Mouse (Mus musculus) cerebellum, adult (tissue): ENCODE measurements around the gene Tns3.

Source experiments
- ATAC-seq: cut with Nextera tagmentation; 2 replicates; pipeline ENCODE4 v1.9.2; 2017; ENCODE audit warnings: mild to moderate bottlenecking, moderate library complexity, mixed read lengths; ENCODE audit not compliant: insufficient number of reproducible peaks, low FRiP score, low TSS enrichment

Tns3 gene

DNA sequence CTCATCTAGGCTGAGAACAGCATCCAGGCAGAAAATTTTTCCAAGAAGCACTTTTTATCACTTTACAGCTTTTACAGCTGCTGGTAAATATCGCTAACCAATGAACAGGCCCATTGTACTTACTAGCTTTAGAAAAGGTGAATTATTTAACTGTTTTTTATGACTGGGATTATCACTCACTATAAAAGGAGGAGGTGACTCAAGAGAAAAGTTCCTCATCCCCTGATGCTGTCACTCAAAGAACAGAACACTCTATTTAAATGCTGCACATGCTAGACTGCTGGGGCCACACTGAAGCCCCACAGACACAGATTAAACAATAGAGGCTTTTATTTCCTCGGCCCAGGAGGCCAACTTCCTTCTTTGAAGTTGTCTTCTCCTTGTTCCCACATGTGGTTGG is 80.0 kb downstream of the Tns3 start:
- ATAC-seq: no peak

DNA sequence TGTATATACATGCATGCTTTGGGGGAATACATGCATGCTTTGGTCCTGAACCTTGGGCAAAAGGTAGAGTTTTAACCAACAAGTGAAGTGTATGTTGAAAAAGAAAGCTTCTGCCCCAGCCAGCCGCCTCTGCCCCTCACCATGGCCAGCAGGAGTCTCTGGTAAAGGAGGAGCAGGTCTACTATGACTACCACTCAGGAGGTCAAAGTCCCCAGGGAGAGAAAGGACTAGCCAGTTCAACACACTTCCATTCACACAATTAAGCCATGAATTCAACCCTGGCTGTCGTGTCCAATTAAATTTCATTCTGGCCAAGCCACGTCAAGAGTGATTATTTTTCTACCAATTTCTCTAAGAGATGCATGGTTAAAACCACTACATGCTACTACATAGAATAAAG is 81.2 kb downstream of the Tns3 start:
- ATAC-seq: no peak

DNA sequence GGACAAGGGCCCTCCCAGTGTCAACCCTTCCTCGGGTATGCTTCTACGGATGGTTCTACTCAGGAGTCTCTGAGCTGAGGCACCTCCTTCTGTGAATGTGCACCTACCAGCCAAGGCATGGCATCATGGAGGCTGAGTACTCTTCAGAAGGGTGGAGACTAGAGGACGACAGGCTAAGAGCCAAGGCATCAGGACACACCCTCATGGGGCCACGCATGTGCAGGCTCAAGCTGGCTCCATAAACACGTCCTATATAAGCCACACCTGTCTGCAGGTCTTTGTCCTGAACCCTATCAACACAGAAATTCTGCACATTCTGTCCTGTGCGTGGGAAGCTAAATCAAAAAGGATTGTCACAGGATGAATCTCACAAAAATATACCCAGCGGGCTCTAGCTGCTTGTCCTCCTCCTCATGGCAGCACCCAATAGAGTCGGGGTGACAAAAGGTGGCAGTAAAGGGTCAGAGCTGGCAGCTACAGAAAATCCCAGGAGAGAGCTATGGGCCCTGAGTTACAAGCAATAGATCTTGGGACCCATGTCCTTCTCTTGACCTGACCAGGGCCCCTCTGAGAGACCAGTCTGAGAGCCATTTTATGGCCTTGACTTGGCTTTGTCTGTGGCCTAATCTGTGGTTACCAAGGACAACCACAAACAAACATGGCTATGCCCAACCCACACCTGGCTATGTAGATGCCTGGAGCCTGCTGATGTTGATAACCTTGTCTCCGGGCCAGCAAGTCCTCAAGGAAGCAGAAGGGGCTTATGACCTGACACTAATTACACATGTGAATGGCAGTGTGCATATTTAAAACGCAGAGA is 82.0 kb downstream of the Tns3 start:
- no peak for ATAC-seq

DNA sequence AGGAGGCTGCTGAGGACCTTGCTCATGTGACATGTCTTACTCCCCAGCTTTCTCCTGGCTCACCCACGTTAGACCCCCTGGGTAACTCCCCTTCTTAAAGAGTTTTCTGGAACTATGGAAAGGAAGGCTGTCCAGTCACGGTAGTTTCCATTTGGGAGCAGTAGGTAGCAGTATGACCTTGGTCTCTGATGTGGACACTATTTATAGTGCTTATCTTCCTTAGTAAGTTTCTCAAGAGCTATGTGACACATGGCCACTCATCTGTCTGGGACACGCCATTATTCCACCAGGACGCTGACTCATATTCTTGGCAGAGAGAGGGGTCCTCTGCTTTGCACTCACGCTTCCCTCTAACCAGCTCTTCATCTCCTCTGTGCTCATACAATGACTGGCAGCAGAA is 84.5 kb downstream of the Tns3 start:
- ATAC-seq: no peak

DNA sequence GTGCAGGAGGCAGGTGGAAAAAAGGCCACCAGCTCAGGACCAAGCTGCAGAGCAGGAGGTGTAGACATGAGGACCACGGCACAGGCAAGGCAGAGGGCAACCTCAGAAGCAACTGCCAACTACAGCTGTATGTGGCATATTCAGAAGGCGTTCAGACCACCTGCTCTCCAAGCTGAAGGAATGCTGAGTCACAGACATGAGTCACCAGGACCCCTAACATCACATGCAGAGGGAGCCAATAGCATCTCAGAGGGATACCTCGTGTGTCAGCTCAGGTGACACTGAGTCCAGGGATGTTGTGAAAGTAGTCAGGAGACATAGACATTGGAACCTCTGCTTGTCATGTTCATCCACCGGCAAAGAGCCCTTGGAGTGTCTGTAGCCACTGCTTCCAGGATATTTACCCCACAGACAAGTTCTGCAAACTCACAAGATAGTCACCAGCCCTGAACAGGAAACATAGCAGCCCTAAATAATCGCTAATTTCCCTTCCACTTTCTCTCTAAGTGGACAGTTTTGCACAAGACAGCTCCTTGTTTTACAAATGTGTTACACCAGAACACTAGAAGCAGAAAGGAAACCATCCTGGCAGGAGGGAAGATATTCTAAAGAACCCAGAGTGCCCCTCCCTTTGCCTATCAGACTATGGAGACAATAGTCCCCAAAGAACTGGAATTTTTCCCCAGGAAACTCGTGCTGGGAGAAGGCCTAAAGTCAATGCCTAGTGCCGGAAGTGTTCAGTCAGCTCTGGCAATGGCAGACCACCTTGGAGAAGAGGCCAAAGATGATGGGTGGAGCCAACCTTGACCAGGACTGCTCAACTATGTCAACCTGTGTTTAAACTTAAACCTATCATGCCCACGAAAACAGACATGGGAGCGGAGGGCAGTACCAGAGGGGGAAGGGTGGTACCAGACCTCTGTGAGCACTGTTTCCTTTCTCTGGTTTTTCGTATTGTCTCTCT is 88.8 kb downstream of the Tns3 start:
- no peak for ATAC-seq

DNA sequence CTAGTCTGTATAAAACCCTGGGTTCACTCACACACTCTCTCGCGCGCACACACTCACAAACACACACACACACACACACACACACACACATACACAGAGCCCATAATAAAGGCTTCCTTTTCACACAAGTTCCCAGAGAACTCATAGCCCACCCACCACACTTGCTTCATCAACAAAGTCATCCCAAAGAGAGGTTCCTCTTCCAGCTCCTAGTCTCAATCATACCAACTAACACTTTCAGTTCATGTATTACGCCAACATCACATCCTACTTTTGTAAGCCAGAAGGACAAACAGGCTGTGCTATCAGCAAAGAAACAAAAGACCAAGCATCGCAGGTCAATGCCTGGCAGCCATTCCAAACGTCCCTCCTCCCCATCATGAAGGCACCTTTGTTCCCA is 89.8 kb downstream of the Tns3 start:
- no peak for ATAC-seq

DNA sequence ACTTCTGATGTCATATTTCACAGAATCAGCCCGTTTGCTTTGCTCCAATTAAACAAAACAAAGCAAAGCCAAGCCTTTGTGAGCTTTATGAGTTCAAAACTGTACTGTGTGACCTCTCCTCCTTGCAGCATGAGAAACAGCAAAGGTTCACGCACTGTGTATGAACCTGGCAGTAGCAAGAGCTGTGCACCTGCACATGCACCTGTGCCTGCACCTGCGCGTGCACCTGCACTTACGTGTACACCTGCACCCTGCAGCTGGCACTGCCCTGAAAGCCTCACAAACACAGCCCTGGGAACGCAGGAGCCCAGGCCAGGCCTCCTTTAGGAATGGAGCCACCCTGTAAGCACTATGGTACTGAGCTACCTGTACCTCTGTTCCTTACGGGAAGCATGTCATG is 91.6 kb downstream of the Tns3 start:
- no peak for ATAC-seq

DNA sequence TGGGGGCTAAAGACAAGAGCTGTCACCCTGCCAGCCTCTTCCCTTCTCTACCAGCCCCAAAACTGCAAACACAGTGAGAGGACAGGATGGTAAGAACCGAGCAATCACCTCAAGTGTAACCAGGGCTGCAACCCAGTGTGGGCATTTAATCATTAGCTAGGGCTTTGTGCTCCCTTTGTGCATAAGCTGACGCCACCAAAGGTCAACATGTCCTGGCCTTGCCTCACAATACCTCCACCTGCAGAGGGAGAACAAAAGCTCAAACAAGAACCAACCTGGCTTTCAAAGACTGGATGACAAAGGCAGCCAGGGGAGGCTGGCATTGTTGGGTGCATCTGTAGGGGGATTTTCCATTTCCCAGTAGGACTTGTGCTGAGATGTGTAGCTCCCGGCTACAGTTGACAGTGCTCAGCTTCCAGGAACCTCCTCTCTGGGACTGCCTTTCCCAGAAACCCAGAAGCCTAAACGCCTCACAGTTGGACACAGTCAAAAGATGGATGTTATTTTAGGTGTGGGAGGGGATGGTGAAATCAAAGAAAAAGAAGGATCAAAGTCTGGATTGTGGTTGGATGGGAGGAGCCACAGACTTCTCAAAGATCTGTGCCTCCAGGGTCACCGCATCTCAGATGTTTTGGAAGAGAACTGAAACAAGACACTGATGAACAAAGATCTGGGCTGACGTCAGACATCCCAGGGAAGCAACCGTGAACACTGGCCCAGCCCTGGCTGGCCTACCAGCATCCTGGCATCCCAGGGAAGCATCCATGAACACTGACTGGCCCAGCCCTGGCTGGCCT is 94.9 kb downstream of the Tns3 start:
- ATAC-seq: no peak

DNA sequence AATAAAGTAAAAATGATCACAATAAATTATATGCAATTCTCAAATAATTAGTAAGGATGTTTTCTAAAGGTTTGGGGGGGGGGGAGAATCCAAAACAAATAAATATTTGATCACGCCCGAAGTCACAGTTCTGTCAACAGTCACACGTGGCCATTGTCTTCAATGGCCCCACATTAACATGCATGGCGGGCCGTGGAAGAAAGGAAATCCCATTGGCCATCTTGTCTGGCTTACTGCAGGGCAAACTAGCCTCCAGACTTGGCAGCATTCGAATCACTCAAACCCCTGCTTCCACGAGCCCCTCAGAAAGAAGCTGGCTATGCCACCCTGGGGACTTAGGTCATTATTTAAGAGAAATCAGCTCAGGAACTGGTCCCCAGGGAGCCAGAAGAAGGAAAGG is 95.5 kb downstream of the Tns3 start:
- no peak for ATAC-seq

DNA sequence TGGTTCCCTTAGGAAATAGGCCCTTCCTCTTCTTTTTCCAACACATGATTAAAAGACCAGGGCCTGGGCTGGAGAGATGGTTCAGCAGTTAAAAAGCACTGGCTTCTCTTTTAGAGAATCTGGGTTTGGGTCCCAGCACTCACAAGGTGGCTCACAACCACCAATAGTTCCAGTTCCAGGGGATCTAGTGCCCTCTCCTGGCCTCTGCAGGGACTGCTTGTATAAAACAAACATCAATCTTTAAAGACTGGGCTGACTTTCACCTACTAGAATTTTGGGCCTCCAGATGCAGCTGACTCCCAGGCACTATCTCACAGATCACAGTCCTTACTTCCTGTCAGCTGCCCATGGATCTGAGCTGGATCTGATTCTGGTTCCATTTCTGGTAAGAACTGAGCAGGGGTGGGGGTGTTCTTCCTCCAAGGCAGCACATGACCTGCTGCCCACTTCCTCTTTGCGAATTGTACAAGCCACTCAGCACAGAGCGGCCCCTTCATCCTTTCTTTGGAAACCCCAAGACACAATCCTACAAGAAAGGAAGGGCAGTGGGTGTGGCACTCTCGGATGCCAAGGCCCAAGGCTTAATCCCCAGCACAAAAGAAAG is 98.0 kb downstream of the Tns3 start:
- ATAC-seq: no peak

DNA sequence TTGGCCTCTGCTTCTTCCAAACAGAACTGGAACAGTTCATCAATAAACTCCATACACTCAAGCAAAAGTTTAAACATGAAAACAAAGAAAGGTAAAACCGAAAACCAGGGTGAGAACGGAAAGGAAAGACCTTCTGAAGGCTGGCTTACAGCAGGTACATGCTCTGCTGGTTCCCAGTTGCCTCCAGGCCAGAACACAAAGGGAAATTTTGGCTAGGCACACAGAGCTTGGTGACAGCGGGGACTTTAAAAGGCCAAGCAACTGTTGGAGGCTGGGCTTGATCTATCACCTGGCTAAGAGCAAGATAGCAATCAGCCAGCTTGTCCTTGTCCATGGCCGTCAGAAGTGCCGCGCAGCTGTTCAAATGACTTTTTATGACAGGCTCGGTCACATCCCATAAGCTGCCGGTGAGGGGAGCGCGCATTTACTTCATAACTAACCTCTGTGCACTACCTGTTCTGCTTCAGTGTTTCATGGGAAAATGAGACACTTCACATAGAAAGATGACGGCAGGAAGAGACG is 105.5 kb downstream of the Tns3 start:
- ATAC-seq: no peak

DNA sequence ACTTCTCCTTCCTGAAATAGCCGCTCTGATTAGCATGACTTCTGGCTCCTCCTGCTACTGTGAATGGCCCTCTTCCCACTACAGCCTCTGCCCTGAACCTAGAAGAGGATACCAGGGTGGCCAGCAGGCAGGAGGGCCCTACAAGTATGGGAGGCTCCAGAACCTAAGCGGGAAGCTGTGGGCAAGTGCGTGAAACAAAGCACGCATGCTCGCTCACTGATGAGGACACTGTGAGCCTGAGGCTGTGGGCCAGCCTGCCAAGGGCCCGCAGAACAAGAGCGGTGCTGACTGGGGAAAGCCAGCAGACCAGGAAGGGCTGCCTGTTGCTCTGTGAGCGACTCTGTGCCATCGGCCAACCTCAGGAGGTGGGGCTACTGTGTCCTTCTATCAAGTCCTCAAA is 106.1 kb downstream of the Tns3 start:
- peak; percentile 60 for ATAC-seq

DNA sequence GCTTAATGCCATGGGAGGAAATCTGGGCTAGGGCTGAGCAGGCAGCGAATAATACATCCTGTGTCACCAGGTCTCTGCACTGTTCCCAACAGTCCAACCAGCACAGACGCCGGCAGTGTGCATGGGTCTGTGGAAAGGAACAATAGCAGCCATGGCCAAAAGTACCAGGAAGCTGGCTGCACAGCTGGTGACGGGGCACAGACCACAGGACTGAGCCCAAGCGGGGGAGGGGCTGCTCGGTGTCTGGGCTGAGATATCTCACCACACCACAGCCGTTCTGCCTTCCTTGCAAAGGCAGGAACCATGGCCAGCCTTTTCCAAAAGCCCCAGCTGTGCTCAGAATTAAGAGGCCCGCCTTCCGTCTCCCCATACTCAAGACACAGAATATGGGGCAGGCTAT is 107.3 kb downstream of the Tns3 start:
- ATAC-seq: no peak

DNA sequence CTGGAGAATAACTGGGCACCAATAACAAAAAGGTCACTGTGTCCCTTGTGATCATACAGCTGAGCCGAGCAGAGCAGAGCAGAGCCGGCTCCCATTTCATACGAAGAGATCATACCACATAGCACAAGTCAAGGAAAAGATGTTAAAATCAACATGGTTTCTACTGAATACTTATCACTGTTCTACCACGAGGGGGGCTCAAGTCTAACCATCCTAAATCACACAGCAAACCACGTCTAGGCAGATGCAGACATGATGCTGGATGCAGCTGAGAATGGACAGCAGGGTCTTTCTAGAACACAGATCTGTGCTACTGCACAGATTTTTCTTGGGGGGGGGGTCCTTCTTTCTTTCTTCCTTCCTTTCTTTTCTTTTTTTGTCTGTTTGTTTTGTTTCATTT is 112.6 kb downstream of the Tns3 start:
- no peak for ATAC-seq

DNA sequence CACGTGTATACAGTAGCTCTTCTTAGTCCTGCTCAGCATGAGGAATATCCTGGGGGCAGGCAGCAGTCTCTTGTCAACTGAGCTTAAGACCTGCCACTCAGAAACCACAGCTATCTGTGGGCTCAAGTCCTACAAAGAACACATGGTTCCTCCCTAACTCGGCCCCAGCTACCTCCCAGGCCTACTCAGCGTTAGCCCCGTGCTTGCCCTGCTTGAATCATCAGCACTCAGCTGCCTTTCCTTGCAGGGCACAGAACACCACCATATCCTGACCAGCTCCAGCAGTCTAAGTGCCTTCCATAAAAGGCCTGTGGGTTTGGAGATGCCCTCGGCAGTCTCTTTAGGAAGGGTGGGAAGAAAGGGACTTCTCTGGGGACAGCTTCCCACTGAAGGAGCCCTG is 116.7 kb downstream of the Tns3 start:
- no peak for ATAC-seq

DNA sequence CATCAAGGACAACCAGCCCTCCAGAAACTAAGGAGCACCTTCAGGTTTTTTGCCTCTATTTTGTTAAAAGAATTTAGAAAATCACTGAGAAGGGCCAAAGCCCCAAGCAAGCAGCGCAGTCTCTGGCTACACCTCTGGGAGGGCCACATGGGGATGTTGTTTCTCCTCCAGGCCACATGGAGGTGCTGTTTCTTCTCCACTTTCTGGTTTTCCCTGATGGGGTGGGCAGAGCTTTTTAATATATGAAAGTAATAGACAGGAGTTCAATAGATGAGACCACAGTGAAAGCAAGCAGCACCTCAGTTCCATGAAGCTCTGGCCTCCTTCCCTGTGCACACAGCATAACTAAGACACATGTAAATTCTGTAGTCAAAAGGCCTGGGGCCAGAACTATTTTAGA is 118.5 kb downstream of the Tns3 start:
- ATAC-seq: no peak

DNA sequence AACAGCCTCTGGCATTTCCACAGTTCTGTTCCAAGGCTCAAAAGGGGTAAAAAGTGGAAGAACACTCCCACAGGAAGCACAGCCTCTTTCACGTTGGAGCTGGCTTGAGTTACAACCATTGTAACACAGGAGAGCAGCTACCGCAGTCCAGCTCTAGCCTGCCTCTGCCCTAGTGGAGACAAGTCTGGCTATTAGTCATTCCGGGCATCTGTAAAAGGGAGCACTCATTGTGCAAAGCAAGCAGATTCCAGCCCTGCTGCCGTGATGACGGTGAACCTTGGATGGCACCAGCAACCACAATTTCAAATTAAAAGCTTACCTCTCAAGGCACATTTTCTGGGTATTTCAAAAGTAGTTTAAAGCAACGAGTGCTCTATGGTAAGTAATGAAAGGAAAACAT is 120.0 kb downstream of the Tns3 start:
- no peak for ATAC-seq

DNA sequence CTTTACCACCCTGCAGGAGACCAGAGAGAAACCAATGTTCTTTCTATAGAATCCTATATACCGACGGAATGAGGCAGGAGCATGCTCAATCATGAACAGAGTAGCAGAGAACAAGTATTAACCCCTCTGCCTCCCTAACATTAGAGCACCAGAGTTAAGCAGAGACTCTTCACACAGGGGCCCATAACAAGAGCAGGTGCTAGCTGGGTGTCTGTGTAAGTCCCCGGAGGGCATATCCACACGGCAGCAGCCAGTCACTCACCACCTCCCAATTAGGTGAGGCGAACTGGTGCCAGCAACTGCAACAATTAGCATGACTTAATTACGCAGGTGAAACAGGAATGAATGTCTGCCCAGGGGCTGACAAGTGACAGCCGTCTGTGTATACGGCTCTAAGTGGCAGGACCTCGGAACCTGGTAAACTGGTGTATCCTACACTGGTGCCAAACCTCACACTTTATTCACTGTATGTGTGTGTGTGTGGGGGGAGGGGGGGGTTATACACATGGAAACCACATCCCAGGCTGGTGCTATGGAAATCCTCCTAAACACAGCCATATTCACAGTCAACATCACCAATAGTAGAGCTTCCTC is 123.0 kb downstream of the Tns3 start:
- no peak for ATAC-seq

DNA sequence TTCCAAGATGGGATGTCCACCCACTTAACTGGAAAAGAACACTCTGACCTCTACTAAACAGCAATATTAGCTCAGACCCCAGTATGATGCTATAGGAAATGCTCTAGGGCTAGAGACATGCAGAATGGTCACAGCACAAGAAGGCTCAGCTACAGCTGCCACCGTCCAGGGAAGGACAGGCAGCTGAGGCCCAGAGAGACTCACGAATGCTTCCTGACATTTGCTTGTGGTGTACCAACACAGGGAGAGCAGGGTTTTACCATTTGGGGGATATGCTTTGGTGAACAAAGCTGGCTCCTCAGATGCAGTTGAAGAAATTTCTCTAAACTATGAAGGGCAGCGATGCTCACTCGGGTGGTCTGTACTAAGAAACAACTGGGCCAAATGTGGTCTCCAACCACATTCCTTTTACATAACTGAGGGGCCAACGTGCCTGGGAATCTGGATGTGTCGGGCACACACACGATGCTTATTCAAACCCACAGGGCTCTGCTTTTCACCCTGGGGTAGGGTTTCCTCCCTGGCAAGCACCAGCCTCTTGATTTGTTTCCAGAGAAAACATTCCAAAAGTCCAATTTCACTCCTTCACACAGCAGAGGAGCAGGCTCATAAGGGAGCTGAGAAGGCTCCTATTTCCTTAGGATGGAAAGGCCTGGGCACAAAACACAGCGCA is 124.6 kb downstream of the Tns3 start:
- no peak for ATAC-seq
